Mouse (Mus musculus): ENCODE results near the gene Olfr1138. TPM values are rescaled to one million over a fixed set of nuclear protein-coding genes. Genes with fewer than 3 reads are reported as not detected.

Gene Olfr1138
- not detected in 2 replicates for polyA plus RNA-seq (2014; fragmentation: Nextera tagmentation; extraction: Ambion mirVana)

- Histone ChIP-seq H3K4me3 (ENCODE audit: low read depth, low read length) (no peak within 1 kb of the TSS), H3K4me2 (ENCODE audit: low read depth, low read length) (no peak within 1 kb of the TSS), H3K36me3 (ENCODE audit: control insufficient read depth, insufficient read depth, low read length) (no peaks in the 10 kb centered on the region), H3K4me1 (ENCODE audit: control insufficient read depth, insufficient read depth, low read length) (no peaks in the 10 kb centered on the region), H3K9ac (replicated peaks; ENCODE audit: low read depth, low read length) (no peak within 1 kb of the TSS), H3K27ac (ENCODE audit: low read depth, low read length) (no peak within 1 kb of the TSS), H3K9me3 (ENCODE audit: control insufficient read depth, low read length) (no peaks in the 10 kb centered on the region), H3K27me3 (ENCODE audit: control insufficient read depth, insufficient read depth, low read length) (no peaks in the 10 kb centered on the region)
- no peak for ATAC-seq (ENCODE audit: low read depth)
- WGBS: 88% methylated on average over 1 of the region's 1 CpGs
Observed at GRCm38 (mm10) chr2:87739878-87740277, at the start of gene Olfr1138. Gene Olfr1138 (minus strand): TSS chr2:87739978.

DNA sequence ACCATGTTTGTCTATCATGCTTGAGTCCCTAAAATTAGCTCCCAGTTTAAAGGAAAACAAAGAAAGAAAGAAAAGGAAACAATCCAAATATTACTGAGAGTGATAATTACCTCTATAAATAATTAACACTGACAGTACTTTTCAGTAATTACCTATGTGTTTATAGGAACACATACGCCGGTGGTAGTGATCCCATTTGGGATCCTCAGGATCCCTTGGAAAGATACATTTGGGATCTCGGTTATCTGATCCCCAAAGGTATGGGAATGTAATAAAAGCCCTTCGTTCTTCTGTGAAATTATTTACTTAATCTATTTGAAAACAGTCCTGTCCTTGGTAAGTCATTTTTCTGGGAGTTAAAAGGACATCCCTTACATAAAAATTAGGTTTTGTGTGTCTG is 39.4 kb upstream of the Olfr1138 start, which contains the start of gene Olfr152:
Gene Olfr152 (plus strand): TSS at position 301 of the 400 bp plus-strand sequence.
- H3K9me3 ChIP-seq (ENCODE audit: control insufficient read depth, low read length): no peaks in the 10 kb centered on the region
- no peak within 1 kb of the TSS for H3K9ac ChIP-seq (replicated peaks; ENCODE audit: low read depth, low read length)
- WGBS: 81% methylated on average over 4 of the region's 4 CpGs
- no peaks in the 10 kb centered on the region for H3K36me3 ChIP-seq (ENCODE audit: control insufficient read depth, insufficient read depth, low read length)
- H3K4me3 ChIP-seq (ENCODE audit: low read depth, low read length): no peak within 1 kb of the TSS
- H3K4me2 ChIP-seq (ENCODE audit: low read depth, low read length): no peak within 1 kb of the TSS
- ATAC-seq (ENCODE audit: low read depth): no peak
- H3K27ac ChIP-seq (ENCODE audit: low read depth, low read length): no peak within 1 kb of the TSS
- no peaks in the 10 kb centered on the region for H3K27me3 ChIP-seq (ENCODE audit: control insufficient read depth, insufficient read depth, low read length)
- no peaks in the 10 kb centered on the region for H3K4me1 ChIP-seq (ENCODE audit: control insufficient read depth, insufficient read depth, low read length)

DNA sequence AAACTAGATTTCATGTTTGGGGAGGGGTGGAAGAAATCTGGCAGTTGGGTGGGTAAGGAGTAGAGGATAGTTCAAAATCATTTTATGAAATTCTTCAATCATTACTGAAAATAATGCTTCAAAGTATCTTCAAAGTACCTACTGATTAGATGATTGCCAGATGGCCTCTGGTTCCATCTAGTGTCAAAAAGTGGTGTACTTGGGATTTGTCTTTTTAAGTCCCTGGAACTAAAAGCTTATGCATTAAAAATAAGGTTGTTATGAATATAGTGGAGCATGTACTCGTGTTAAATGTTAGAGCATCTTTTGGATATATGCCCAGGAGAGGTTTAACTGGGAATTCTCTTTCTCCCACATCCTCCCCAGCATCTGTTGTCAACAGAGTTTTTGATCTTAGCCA is 36.4 kb upstream of the Olfr1138 start:
- no peak overlapping the region for H3K9ac ChIP-seq (replicated peaks; ENCODE audit: low read depth, low read length)
- no peak for ATAC-seq (ENCODE audit: low read depth)
- WGBS: 69% methylated on average over 1 of the region's 1 CpGs
- H3K4me1 ChIP-seq (ENCODE audit: control insufficient read depth, insufficient read depth, low read length): no peaks in the 10 kb centered on the region
- H3K4me2 ChIP-seq (ENCODE audit: low read depth, low read length): no peak overlapping the region
- H3K4me3 ChIP-seq (ENCODE audit: low read depth, low read length): no peak overlapping the region
- no peaks in the 10 kb centered on the region for H3K27me3 ChIP-seq (ENCODE audit: control insufficient read depth, insufficient read depth, low read length)
- no peak overlapping the region for H3K27ac ChIP-seq (ENCODE audit: low read depth, low read length)
- H3K36me3 ChIP-seq (ENCODE audit: control insufficient read depth, insufficient read depth, low read length): no peaks in the 10 kb centered on the region
- no peaks in the 10 kb centered on the region for H3K9me3 ChIP-seq (ENCODE audit: control insufficient read depth, low read length)

DNA sequence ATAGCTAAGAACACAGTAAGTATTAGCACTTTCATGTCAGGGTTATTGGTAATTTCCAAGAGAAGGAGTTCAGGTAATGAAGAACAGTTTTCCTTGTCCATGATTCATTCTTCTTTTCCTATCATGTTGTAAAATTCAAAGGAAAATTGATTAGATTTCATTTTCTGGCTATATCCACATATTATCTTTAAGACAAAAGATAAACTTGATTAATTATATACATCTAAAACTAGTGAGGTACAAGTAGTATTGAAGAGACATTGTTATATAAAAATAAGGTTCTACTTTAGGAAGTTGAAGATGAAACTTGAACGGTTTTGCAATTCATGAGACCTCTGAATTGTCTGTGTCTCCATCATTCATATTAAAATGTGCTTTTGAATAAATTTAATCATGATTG is 14.1 kb upstream of the Olfr1138 start, which contains the start of gene Olfr1141:
Gene Olfr1141 (minus strand): TSS at position 101 of the 400 bp plus-strand sequence.
- no peaks in the 10 kb centered on the region for H3K9me3 ChIP-seq (ENCODE audit: control insufficient read depth, low read length)
- ATAC-seq (ENCODE audit: low read depth): no peak
- no peak within 1 kb of the TSS for H3K4me3 ChIP-seq (ENCODE audit: low read depth, low read length)
- no peaks in the 10 kb centered on the region for H3K36me3 ChIP-seq (ENCODE audit: control insufficient read depth, insufficient read depth, low read length)
- no peaks in the 10 kb centered on the region for H3K4me1 ChIP-seq (ENCODE audit: control insufficient read depth, insufficient read depth, low read length)
- no peak within 1 kb of the TSS for H3K4me2 ChIP-seq (ENCODE audit: low read depth, low read length)
- 93% methylated on average over 1 of the region's 1 CpGs for WGBS
- no peak within 1 kb of the TSS for H3K27ac ChIP-seq (ENCODE audit: low read depth, low read length)
- H3K9ac ChIP-seq (replicated peaks; ENCODE audit: low read depth, low read length): no peak within 1 kb of the TSS
- no peaks in the 10 kb centered on the region for H3K27me3 ChIP-seq (ENCODE audit: control insufficient read depth, insufficient read depth, low read length)

DNA sequence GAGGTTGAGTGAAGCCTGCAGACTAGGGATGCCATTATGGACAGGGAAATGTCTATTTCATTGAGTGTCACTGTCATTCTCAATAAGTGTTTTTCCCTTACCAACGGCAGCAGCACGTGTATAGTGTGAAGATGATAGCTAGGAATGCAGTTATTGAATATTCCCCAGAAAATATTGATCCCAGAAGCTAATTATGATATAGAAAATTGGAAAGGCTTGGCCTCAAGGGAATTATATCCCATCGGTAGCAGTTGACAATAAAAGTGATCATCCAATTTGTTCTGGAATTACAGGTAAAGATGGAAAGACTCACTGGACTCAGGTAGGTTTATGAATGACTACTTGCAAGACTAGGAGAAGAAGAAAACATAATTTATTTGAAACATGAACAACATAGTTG is 3.7 kb upstream of the Olfr1138 start, which contains the start of gene Olfr1140:
Gene Olfr1140 (plus strand): TSS at position 301 of the 400 bp plus-strand sequence.
- H3K36me3 ChIP-seq (ENCODE audit: control insufficient read depth, insufficient read depth, low read length): no peaks in the 10 kb centered on the region
- no peaks in the 10 kb centered on the region for H3K27me3 ChIP-seq (ENCODE audit: control insufficient read depth, insufficient read depth, low read length)
- no peak within 1 kb of the TSS for H3K4me2 ChIP-seq (ENCODE audit: low read depth, low read length)
- no peak for ATAC-seq (ENCODE audit: low read depth)
- no peak within 1 kb of the TSS for H3K9ac ChIP-seq (replicated peaks; ENCODE audit: low read depth, low read length)
- no peak within 1 kb of the TSS for H3K27ac ChIP-seq (ENCODE audit: low read depth, low read length)
- no peaks in the 10 kb centered on the region for H3K4me1 ChIP-seq (ENCODE audit: control insufficient read depth, insufficient read depth, low read length)
- WGBS: 76% methylated on average over 3 of the region's 3 CpGs
- no peak within 1 kb of the TSS for H3K4me3 ChIP-seq (ENCODE audit: low read depth, low read length)
- H3K9me3 ChIP-seq (ENCODE audit: control insufficient read depth, low read length): no peaks in the 10 kb centered on the region

DNA sequence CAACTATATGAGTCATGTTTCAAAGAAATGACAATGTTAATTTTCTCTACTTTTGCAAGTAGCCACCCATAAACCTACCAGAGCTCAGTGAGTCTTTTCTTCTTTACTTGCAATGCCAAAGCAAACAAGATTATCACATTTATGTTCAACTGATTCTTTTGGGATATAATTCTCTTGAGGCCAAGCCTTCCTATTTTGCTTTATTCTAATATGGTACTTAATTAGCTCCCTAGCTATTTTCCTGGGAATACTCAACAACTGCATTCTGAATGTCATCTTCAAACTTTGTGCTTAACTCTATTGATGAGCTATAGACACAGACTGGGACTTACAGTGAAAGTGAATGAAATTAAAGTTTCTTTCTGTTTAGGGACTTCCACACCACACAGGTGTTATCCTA is 26.7 kb downstream of the Olfr1138 start, which contains the start of gene Olfr1137:
Gene Olfr1137 (minus strand): TSS at position 101 of the 400 bp plus-strand sequence.
- no peak within 1 kb of the TSS for H3K4me2 ChIP-seq (ENCODE audit: low read depth, low read length)
- no peaks in the 10 kb centered on the region for H3K4me1 ChIP-seq (ENCODE audit: control insufficient read depth, insufficient read depth, low read length)
- H3K36me3 ChIP-seq (ENCODE audit: control insufficient read depth, insufficient read depth, low read length): no peaks in the 10 kb centered on the region
- H3K27me3 ChIP-seq (ENCODE audit: control insufficient read depth, insufficient read depth, low read length): no peaks in the 10 kb centered on the region
- no peak within 1 kb of the TSS for H3K27ac ChIP-seq (ENCODE audit: low read depth, low read length)
- no peak within 1 kb of the TSS for H3K4me3 ChIP-seq (ENCODE audit: low read depth, low read length)
- H3K9ac ChIP-seq (replicated peaks; ENCODE audit: low read depth, low read length): no peak within 1 kb of the TSS
- ATAC-seq (ENCODE audit: low read depth): no peak
- no peaks in the 10 kb centered on the region for H3K9me3 ChIP-seq (ENCODE audit: control insufficient read depth, low read length)

GRCm38 (mm10) chr2:87693847-87694246 is 45.9 kb downstream of the Olfr1138 start, which contains the start of gene Olfr1136:
Gene Olfr1136 (minus strand): TSS chr2:87693947.
- H3K36me3 ChIP-seq (ENCODE audit: control insufficient read depth, insufficient read depth, low read length): no peaks in the 10 kb centered on the region
- no peak within 1 kb of the TSS for H3K9ac ChIP-seq (replicated peaks; ENCODE audit: low read depth, low read length)
- H3K4me2 ChIP-seq (ENCODE audit: low read depth, low read length): no peak within 1 kb of the TSS
- no peaks in the 10 kb centered on the region for H3K27me3 ChIP-seq (ENCODE audit: control insufficient read depth, insufficient read depth, low read length)
- no peak for ATAC-seq (ENCODE audit: low read depth)
- H3K4me1 ChIP-seq (ENCODE audit: control insufficient read depth, insufficient read depth, low read length): no peaks in the 10 kb centered on the region
- no peak within 1 kb of the TSS for H3K27ac ChIP-seq (ENCODE audit: low read depth, low read length)
- H3K4me3 ChIP-seq (ENCODE audit: low read depth, low read length): no peak within 1 kb of the TSS
- no peaks in the 10 kb centered on the region for H3K9me3 ChIP-seq (ENCODE audit: control insufficient read depth, low read length)

Other genes with a start within 250 kb of the Olfr1138 start
- gene Pramel7, start 242.9 kb downstream of the Olfr1138 start, polyA plus RNA-seq (2014; fragmentation: Nextera tagmentation; extraction: Ambion mirVana): not detected in 2 replicates
- gene Pramel6, start 233.4 kb downstream of the Olfr1138 start, polyA plus RNA-seq (2014; fragmentation: Nextera tagmentation; extraction: Ambion mirVana): not detected in 2 replicates
- not detected in 2 replicates for gene Olfr153, start 208.2 kb downstream of the Olfr1138 start, polyA plus RNA-seq (2014; fragmentation: Nextera tagmentation; extraction: Ambion mirVana)
- gene Olfr1128, start 194.4 kb downstream of the Olfr1138 start, polyA plus RNA-seq (2014; fragmentation: Nextera tagmentation; extraction: Ambion mirVana): not detected in 2 replicates
- gene Olfr1129, start 166.1 kb downstream of the Olfr1138 start, polyA plus RNA-seq (2014; fragmentation: Nextera tagmentation; extraction: Ambion mirVana): not detected in 2 replicates
- not detected in 2 replicates for gene Olfr1130, start 133.8 kb downstream of the Olfr1138 start, polyA plus RNA-seq (2014; fragmentation: Nextera tagmentation; extraction: Ambion mirVana)
- not detected in 2 replicates for gene Olfr1131, start 112.9 kb downstream of the Olfr1138 start, polyA plus RNA-seq (2014; fragmentation: Nextera tagmentation; extraction: Ambion mirVana)
- not detected in 2 replicates for gene Olfr1132, start 102.4 kb downstream of the Olfr1138 start, polyA plus RNA-seq (2014; fragmentation: Nextera tagmentation; extraction: Ambion mirVana)
- gene Olfr1133, start 92.6 kb downstream of the Olfr1138 start, polyA plus RNA-seq (2014; fragmentation: Nextera tagmentation; extraction: Ambion mirVana): not detected in 2 replicates
- not detected in 2 replicates for gene Olfr1134, start 81.5 kb downstream of the Olfr1138 start, polyA plus RNA-seq (2014; fragmentation: Nextera tagmentation; extraction: Ambion mirVana)
- not detected in 2 replicates for gene Olfr1135, start 66.3 kb downstream of the Olfr1138 start, polyA plus RNA-seq (2014; fragmentation: Nextera tagmentation; extraction: Ambion mirVana)
- not detected in 2 replicates for gene Olfr1136, start 46.0 kb downstream of the Olfr1138 start, polyA plus RNA-seq (2014; fragmentation: Nextera tagmentation; extraction: Ambion mirVana)
- not detected in 2 replicates for gene Olfr1137, start 26.8 kb downstream of the Olfr1138 start, polyA plus RNA-seq (2014; fragmentation: Nextera tagmentation; extraction: Ambion mirVana)
- gene Olfr1140, start 3.8 kb upstream of the Olfr1138 start, polyA plus RNA-seq (2014; fragmentation: Nextera tagmentation; extraction: Ambion mirVana): not detected in 2 replicates
- not detected in 2 replicates for gene Olfr1141, start 14.0 kb upstream of the Olfr1138 start, polyA plus RNA-seq (2014; fragmentation: Nextera tagmentation; extraction: Ambion mirVana)
- not detected in 2 replicates for gene Olfr152, start 39.5 kb upstream of the Olfr1138 start, polyA plus RNA-seq (2014; fragmentation: Nextera tagmentation; extraction: Ambion mirVana)
- gene Olfr1143, start 60.6 kb upstream of the Olfr1138 start, polyA plus RNA-seq (2014; fragmentation: Nextera tagmentation; extraction: Ambion mirVana): not detected in 2 replicates
- gene Olfr1145, start 69.8 kb upstream of the Olfr1138 start, polyA plus RNA-seq (2014; fragmentation: Nextera tagmentation; extraction: Ambion mirVana): not detected in 2 replicates
- not detected in 2 replicates for gene Olfr1148, start 90.6 kb upstream of the Olfr1138 start, polyA plus RNA-seq (2014; fragmentation: Nextera tagmentation; extraction: Ambion mirVana)
- not detected in 2 replicates for gene Olfr1150-ps1, start 104.0 kb upstream of the Olfr1138 start, polyA plus RNA-seq (2014; fragmentation: Nextera tagmentation; extraction: Ambion mirVana)
- not detected in 2 replicates for gene Olfr1151, start 115.9 kb upstream of the Olfr1138 start, polyA plus RNA-seq (2014; fragmentation: Nextera tagmentation; extraction: Ambion mirVana)
- 0.04 TPM in 1 of 2 replicates, not detected in the other for gene Olfr1152, start 126.5 kb upstream of the Olfr1138 start, polyA plus RNA-seq (2014; fragmentation: Nextera tagmentation; extraction: Ambion mirVana)
- gene Olfr1153, start 155.0 kb upstream of the Olfr1138 start, polyA plus RNA-seq (2014; fragmentation: Nextera tagmentation; extraction: Ambion mirVana): not detected in 2 replicates
- not detected in 2 replicates for gene Olfr1154, start 165.2 kb upstream of the Olfr1138 start, polyA plus RNA-seq (2014; fragmentation: Nextera tagmentation; extraction: Ambion mirVana)
- not detected in 2 replicates for gene Olfr1155, start 205.2 kb upstream of the Olfr1138 start, polyA plus RNA-seq (2014; fragmentation: Nextera tagmentation; extraction: Ambion mirVana)
- not detected in 2 replicates for gene Olfr1156, start 213.1 kb upstream of the Olfr1138 start, polyA plus RNA-seq (2014; fragmentation: Nextera tagmentation; extraction: Ambion mirVana)
- not detected in 2 replicates for gene Olfr1157, start 228.3 kb upstream of the Olfr1138 start, polyA plus RNA-seq (2014; fragmentation: Nextera tagmentation; extraction: Ambion mirVana)
- not detected in 2 replicates for gene Olfr74, start 234.7 kb upstream of the Olfr1138 start, polyA plus RNA-seq (2014; fragmentation: Nextera tagmentation; extraction: Ambion mirVana)